Mouse (Mus musculus): ENCODE measurements at regions not wholly inside any gene's neighbourhood (a gene's known extent, or its start where the extent isn't known, plus 50 kb on each side); places are given as distances from the start of the nearest gene placed in this dataset.

DNA sequence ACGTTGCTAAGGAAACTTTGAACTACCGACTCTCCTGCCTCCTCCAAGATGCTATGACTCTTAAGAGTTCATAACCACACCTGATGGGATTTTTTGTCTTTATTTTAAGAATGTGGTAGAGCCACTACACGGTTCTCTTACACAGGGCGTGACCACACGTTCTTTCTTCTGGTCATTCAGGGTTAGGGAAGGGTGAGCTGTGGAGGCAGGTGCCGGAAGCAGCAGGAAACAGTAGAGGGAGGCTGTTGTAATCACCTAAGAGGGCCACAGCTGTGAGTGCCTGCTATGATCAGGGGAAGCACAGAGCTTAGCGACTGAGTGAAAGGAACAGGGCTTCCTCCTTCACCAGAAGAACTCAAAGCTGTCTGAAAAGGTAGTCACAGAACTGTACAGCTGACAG, 50.6 kb upstream of the Larp1 start:
- DNase-seq (ENCODE audit: inconsistent ontology term): no peak

DNA sequence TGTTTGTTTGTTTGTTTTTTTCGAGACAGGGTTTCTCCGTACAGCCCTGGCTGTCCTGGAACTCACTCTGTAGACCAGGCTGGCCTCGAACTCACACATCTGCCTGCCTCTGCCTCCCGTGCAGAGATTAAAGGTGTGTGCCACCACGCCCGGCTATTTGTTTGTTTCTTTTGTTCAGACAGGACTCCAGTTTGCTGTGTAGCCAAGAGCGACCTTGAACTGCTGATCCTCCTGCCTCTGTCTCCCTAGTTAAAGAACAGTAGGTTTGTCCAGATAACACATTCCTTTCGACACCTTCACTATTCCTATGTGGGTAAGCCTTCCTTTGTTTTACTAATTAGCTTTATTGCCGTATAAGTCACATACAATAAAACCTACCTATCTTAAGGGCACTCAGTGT, 52.0 kb upstream of the Larp1 start:
- no peak for DNase-seq (ENCODE audit: inconsistent ontology term)

DNA sequence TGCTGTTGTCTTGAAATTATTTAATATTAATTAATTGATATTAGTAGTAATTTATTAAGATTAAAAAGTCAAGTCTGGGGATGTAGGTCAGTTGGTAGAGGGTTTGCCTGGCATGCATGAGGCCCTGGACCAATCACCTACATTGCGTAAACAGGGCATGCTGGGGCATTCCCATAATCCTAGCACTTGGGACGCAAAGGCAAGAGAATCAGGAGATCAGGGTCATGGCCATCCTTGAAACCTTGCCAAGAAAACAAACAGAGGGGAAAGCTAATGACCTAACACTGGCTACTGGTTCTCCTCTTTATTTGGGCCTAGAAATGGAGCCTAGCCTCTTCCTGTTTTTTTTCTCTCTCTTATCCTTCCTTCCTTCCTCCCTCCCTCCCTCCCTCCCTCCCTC, 52.8 kb upstream of the Larp1 start:
- no peak for DNase-seq (ENCODE audit: inconsistent ontology term)

DNA sequence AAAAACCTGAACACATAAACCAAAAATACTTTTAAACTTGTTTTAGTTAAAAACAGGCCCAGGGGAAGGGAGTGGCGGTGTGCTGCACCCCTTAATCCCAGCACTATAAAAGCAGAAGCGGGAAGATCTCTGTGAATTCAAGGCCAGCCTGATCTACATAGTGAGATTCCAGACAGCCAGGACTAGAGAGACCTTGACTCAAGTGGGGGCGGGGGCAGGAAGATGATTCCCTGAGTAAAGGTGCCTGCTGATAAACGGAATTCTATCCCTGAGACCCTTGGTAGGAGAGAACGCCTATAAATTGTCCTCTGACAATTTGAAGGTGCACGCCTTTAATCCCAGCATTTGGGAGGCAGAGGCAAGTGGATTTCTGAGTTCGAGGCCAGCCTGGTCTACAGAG, 53.4 kb upstream of the Larp1 start:
- no peak for DNase-seq (ENCODE audit: inconsistent ontology term)

DNA sequence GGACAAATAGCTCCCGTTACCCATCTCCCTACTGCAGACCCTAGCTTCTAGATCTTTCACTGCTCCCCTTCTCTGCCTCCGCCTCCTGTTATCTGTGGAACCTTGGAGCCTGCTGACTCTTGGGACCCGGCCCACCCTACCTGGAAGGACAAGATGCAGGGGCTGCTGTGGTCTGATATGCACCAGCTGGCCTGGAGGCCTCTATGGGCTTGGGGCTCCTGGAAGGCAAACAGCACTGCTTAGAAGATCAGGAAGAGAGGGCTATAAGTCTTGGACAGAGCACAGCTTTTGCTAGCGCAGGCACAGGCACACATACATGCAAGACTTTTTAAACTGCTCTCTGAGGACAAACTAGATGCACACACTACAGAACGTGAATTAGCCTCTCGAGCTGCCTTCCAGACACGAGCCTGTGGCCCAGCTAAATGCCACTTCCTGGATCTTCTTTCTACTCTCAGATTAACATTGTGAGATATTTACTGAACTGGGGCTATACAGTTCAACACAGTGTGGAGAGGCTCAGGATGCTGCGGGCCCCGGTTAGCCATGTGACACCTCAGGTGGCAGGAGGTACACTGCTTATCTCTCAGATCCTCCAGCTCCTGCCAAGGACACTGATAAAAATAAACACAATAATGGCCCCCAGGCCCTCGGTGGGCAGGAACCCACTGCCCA, 54.2 kb upstream of the Larp1 start:
- no peak for DNase-seq (ENCODE audit: inconsistent ontology term)

DNA sequence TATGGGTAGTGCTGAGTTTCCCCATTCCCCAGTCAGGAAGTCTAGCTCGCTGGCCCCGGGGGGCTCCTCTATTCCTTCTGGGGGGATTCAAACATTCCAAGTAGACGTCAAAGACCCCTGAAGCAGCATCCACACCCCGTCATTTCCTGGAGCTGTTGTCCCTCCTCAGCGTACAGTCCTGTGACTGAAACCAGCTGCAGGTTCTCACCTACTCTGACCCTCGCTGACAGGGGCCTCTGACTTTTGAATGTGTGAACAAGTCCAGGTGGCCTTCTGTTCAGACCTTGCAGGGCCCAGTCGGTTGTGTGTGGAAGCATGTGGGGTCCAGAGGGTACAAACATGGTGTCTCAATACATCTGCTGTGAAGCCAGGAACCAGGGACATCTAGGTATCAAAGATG, 55.2 kb upstream of the Larp1 start:
- DNase-seq (ENCODE audit: inconsistent ontology term): no peak

DNA sequence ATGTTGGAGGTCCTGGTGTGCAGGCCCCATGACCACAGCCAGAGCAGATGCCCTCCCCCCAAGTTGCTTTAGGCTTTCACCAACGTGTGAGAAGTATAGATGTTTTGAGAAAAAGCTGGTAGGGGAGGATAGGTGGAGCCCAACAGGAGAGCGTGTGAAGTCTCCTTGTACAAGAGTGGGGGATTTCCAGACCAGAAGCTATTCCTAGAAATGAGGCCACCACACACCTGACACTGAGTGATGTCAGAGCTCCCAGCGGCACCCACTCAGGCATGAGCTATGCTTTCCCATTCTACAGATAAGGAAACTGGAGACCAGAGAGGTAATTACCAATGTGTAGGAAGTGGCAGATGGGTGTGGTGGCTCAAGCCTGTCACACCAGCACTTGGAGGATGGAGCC, 56.2 kb upstream of the Larp1 start:
- DNase-seq (ENCODE audit: inconsistent ontology term): no peak

DNA sequence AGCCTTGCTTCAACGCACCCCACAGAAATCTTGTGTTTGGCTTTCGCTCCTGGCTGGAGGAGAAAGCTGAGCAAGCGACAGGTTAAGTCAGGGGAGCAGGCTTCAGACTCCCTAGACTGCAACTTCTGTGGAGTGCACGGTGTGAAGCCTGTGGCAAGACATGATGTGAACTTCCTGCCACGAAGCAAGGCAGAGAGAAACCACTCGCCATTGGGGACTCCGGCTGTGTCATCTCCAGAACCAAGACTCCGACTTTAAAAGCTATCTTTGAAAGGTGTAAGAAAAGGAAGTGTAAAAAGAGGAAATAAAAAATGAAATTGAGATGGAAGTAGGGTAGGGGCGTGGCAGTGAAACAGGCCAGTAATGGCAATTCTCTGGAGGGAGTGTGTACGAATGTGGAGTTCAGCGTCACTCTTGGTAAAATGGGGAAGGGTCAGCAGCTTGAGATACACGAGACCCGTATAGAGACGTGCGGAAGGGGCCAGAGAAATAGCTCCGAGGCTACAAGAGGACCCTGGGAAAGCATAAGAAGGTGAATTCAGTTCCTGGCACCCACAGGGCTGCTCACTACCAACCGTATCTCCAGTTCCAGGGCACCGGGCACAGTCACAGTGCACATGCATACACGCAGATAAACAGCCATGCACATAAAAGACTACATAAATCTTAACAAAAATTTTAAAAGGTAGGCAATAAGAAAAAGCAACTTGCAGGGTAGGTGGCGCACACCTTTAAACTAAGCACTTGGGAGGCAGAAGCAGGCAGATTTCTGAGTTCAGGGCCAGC, 57.1 kb upstream of the Larp1 start:
- DNase-seq (ENCODE audit: inconsistent ontology term): no peak

DNA sequence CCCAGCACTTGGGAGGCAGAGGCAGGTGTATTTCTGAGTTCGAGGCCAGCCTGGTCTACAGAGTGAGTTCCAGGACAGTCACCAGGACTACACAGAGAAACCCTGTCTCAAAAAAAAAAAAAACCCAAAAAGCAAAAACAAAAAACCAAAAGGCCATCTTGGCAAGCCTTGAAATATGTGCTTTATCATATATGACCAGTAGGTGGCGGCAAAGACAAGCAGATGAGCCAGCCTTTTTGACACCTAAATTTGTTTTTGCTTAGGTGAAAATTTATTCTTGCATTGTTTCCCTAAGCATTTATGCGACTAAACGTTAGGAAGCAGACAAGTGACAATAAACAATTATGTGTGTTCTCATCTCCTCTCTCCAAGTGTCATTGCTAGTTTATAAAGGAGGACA, 57.9 kb upstream of the Larp1 start:
- peak; percentile 38 for DNase-seq (ENCODE audit: inconsistent ontology term)

DNA sequence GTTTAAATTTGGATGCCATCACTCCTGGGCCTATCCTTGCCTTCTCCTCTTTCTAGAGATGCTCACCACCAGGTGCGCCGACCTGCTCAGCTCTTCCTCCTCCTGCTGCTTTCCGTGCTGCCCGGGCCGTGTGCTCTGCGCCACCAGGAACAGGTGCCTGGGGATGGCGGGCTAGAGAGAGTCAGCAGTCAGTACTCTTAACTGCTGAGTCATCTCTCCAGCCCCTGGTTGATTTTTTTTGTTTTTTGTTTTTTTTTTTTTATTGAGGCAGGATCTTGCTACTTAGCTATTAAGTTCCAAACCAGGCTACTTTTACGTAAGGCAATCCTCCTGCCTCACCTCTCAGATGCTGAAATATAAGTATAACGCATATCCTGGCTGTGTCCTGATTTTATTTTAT, 59.8 kb upstream of the Larp1 start:
- no peak for DNase-seq (ENCODE audit: inconsistent ontology term)

DNA sequence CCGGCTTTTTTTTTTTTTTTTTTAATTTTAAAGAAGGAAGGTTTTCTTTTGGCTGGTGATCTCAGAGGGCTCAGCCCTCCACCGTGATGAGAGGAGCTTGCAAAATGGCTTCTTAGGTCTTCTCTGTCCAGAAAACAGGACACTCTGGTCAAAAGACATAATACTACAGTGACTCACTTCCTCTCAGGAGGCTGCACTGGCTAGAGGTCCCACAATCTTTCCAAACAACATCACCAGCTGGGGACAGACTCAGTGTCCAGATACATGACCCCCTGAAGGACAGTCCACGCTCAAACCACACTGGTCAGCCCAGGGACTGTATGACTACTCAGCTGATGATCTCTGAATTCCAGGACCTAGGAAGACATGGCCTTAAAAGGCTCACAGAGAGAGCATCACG, 61.5 kb upstream of the Larp1 start:
- DNase-seq (ENCODE audit: inconsistent ontology term): peak; percentile 48

DNA sequence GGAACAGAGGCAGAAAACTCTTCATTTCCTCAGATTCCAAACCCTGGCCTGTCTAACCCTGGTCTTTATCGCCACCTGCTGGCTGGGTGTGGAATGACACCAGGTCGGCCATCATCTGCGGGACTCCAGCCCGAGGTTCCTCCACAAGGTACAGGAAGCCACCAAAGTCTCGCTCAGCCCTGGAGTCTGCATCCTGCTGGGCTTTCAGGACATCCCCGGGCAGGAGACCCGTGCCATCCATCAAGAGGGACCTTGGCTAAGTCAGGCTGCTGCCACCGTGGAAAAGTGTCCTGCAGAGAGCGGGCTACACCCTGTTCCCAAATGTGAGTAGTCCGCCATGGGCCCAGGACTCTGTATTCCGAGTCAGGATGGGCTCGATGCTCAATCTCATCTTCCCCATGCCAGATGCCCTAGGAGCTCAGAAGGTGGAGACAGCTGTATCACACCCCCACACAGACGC, 74.4 kb upstream of the Larp1 start:
- peak; percentile 71 for DNase-seq (ENCODE audit: inconsistent ontology term)

DNA sequence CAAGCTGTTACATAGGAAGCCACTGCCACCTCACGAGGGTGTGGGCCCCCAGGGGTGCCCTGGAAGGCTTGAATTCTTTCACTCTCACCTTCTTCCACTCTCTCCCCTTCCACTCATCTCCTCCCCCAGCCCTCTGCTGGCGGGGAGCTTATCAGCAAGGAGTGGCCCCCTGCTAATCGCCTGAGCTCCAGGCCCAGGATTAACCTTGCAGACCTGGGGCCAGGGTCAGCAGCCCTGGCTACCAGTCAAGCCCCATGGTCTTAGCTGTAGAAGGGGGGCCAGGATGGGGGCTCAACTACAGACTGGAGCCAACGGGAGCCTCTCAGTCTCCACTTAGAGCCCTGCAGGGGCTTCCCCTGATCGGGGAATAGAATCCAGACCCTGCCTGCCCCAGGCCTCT, 75.8 kb upstream of the Larp1 start:
- no peak for DNase-seq (ENCODE audit: inconsistent ontology term)

DNA sequence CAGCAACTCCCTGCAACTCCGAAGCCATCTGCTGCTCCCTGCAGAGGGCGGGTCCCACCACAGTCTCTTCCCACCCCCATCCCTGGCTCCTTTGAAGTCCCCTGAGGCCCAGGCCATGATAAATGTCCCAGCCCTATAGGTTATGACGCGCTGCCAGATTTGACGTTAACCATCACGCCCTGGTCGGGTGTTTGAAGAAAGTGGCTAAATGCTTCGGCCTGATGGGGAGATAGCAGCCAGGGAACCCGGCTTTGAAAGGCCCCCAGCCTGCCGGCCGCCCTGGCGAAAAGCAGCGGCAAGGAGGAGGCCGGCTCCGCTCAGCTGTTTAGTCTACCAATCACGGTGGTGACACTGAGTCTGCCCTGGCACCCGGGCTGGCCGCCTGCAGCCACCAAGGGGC, 79.4 kb upstream of the Larp1 start:
- no peak for DNase-seq (ENCODE audit: inconsistent ontology term)

DNA sequence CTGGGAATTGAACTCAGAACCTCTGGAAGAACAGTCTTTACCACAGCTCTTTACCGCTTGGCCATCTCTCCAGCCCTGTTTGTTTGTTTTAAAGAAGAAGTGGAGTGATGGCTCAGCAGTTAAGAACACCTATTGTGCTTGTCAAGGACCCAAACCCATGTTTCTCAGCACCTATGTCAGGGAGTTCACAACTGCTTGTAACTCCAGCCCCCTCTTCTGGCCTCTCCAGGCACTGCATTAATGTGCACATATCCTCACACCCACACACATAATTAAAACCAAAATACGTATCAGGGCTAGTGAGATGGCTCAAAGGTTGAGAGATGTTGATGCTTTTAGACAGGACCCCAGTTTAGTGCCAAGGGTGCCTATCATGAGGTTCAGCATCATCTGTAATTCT, 87.6 kb upstream of the Hand1 start:
- DNase-seq (ENCODE audit: inconsistent ontology term): no peak

DNA sequence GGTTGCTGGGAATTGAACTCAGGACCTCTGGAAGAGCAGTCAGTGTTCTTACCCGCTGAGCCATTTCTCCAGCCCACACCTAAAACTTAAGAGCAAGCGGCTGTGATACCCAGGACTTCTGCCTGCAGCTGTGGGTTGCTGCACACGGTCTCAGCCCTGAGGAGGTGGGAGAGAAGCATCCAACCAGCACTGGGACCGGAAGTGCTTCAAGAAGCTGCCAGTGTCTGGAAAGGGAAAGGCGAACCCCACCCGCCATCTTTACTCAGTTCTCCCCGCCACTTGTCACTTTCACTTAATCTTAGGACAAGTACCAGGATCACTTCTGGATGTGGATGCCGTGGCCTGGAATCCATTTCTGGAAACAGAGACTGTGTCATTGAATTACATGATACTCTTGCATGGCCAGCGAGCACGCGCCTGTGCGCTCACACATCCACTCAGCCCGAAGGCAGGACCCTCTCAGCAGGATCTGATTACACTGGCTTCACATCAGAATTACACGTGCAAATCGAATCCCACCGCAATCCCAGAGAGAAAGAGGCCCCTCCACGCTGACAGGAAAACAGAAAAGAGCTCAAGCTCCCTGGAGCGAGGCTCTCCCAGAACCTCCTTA, 85.9 kb upstream of the Hand1 start:
- no peak for DNase-seq (ENCODE audit: inconsistent ontology term)

DNA sequence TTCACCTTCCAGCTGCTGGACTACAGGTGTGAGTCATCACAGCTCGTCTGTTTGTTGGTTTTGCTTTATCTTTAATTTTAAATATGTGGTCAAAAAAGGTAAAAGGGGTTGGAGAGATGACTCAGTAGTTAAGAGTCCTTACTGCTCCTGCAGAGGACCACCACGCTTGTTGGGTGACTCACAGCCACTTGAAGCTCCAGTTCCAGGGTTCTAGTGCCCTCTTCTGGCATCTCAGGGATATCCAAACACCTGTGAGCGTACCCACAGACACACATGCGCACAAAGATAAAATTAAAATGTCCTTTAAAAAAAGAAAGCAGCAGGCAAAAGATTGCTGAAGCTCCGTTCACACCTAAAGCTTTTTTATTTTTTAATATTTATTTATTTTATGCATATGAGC, 85.4 kb upstream of the Hand1 start:
- DNase-seq (ENCODE audit: inconsistent ontology term): no peak

DNA sequence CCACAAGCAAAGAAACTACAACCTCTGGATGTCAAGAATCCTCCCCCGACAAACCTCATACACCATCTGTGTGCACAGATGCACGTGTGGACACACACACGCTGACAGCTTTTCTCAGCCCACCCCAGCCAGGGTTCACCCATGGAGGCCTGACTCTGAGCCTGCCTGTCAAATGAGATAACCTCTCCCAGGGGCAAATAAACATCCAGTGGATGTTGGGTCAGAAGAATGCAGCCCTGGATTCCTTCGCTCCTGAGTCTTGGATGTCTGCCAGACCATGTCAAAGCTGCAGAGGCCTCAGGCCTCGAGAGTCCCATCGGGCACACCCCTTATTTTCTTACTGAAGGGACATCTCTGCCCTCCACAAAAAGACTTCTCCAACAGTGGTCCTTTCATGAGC, 83.4 kb upstream of the Hand1 start:
- DNase-seq (ENCODE audit: inconsistent ontology term): peak; percentile 75

DNA sequence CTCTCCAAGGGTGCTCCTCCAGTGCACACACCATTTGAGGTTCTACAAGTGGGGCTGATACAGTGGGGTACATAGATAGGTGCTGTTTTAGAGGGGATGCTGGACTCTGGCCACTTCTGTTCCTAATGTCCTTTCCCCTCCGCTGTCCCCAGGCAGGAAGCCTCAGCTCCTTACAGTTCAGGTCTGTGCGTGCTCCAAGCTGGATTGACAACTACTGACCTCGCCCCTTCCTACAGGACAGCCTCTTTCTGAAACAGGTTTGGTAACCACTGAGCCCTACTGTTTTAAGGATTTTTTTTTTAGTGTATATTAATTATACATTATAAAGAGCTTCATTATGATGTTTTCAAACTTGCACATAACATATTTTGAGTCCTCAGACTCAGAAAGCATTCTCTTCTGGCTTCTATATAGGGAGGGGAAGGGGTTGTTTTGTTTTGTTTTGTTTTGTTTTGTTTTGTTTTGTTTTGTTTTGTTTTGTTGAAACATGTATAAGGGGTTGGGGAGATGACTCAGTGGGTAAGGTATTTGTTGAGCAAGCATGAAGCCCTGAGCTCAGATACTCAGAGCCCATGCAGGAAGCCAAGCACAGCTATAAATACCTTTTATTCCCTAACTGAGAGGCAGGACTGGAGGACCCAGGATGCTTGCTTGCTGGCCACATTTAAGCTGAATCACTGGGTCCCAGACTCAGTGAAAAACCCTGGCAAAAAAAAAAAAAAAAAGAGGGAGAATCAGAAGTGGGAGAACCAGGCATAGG, 81.4 kb upstream of the Hand1 start:
- DNase-seq (ENCODE audit: inconsistent ontology term): peak; percentile 69

DNA sequence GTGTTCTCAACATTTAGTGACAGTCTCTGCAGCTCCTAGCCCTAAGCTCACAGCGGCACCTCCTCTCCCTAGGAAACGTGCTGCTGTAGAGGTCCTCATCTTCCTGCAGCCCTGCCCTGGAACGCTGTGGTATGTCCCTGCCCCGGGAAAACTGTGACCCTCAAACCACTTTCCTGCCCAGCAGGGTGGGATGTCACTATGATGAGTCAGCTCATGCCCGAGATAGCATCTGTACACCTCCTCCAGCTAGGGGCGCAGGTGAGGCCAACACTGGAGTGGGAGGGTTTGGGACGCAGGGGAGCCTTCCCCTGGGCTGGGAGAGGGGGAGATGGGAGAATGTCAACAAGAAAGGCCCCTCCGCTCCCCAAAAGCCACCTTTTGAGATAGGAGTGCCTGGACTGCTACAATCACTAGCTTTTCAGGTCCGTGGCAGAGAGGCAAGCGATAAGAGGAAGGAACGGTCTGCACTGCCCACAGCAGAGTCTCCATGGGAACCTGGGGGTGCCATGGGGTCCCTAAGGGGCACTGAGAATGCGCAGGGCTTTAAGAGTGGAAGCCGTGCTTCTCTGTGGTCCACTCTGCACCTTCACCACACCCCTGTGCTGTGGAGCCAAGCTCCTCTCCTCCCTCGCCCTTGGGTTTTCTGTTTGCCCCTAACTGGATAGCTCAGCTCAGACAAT, 80.5 kb upstream of the Hand1 start:
- DNase-seq (ENCODE audit: inconsistent ontology term): peak; percentile 50

DNA sequence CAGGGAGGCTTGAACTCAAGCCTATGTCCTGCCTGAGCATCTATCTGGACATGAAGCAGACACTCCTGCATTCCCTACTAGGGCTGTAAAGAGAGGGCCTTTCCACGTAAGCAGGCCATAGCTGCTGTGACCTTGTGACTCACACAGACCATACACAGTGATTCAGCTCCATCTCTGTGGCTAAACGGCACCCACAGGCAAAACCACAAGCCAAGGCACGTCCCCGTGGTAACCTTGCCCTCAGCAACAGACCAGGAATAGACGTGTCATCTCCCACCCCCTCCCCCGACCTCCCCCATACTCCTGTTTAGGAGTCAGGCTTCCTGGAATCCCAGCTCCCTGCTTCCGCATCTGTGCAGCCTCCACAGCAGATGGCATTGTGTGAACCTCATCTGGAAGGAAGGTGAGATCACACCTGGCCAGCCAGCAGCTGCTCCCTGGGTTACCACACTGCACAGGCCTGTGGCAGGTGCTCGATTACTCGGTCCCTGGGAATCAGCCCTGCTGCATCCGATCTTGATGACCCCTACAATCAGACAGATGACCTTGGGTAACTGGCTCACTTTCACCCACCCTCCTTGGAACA, 79.2 kb upstream of the Hand1 start:
- peak; percentile 86 for DNase-seq (ENCODE audit: inconsistent ontology term)

Measured in Muller cell, postnatal 12 days (primary cell).